Mouse (Mus musculus): ENCODE data around the gene Sac3d1.
"Not testable (repeated sequence)": the region's sequence is repeated elsewhere in the genome, so short reads cannot be mapped to it uniquely, and the experiment has no call there.

The Sac3d1 gene

DNA sequence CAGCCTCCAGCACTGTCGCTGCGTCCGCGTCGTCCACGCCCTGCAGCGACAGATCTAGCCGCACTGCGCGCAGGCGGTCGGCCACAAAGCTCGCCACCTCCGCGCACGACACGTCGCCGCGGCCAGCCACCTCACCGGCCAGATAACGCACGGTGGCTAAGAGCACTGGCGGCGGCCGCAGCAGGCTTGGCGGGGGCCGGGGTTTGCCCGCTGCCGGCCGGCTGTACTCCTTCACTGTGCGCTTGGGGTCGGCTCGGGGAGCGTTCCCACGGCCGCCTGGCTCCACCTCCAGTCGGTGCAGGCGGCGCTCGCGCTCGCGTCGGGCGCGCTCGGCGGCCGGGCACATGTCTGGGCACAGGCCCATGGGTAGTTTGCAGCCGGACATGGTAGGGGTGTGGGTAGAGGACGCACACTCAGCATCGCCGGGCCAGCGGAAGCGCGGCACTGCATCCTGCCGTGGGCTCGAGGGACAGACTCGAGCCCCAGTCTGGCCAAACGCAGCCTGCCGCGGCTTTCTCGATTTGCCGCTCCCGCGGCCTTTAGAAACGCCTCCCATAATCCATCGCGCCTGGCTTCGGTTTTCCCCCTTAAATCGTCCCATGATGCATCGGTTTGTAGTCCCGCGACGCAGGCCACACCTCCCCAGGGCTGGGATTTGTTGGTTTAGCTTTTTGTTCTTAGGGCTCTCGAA is at the start of gene Sac3d1:
Gene Sac3d1 (minus strand): TSS at position 665 of the 691 bp plus-strand sequence.
- DNase-seq (ENCODE audit: low read depth), result peak; percentile 93

DNA sequence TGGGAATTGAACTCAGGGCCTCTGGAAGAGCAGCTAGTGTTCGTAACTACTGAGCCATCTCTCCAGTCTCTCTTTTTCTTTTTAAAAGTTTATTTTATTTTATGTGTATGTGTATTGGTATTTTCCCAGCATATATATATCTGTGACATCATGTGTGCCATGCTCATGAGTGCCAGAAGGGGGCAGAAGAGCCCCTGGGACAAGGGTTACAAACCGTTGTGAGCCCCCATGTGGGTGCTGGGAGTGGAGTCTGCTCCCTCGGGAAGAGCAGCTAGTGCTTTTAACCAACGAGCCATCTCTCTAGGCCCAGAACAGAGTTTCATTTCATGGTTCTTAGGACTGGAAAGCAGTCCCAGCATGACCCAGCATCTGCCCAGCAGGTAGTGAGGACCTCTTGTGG is 48.3 kb upstream of the Sac3d1 start:
- peak; percentile 11 for DNase-seq (ENCODE audit: low read depth)

DNA sequence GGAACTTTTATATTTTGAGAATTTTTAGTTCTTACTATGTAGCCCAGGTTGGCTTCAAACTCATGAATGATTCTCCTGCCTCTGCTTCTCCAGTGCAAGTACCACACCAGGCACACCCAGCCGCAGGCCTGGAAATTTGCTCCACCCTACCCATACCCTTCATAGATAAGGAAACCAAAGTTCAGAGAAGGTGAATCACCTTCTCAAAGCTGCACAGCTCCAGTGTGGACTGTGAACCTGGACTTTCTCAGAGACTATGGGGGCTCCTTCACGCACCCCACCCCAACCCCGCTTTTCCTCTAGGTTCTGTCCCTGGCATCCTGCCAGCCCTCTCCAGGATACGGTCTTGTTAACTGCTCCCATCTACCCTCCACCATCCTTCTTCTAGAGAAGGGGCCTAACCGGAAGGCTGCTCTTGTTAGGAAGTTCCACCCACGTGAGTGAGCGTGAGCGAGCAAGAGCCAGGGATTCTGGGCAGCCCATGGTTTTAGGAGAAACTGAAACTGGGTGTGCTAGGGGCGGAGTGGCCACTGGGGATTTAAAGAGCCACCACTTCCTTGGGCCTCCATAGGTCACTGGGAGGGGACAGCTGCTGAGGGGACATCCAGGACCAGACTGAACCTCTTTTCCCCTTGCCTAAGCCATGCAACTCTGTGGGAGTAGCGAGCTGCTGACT is 45.6 kb upstream of the Sac3d1 start:
- DNase-seq (ENCODE audit: low read depth), result no peak

DNA sequence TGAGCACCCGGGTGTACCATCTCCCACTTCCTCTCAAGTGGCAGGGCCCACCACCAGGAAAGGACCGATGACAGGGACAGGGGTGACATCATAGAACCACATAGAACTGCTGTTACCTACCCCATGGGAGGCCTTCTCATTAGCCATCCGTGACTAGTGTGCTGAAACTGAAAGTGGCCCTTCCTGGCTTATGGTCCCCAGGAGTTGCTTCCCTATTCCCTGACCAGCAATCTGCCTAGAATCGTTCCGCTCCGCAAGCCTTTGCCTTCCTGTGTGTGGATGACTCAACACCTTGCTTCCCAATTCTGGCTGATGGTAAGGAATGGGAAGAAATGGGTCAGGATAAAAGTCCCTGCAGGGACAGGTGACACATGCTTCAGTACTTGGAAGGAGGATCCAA is 38.8 kb upstream of the Sac3d1 start:
- no peak for DNase-seq (ENCODE audit: low read depth)

DNA sequence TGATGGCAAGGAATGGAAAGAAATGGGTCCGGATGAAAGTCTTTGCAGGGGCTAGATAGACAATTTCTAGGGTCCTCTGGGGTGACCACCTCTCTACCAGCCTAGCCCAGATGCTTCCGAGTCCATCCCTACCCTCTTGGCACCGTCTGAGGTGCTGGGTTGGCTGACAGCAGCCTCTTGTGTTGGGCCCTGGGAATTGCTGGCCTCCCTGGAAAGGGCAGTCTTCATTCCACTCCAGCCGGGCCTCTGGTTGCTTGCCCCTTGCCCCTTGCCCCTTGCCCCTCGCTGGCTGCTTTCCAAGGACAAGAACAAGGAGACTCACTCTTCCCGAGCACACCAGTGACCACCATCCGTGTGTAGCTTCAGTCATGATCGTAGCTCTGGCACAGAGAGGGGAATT is 37.9 kb upstream of the Sac3d1 start:
- DNase-seq (ENCODE audit: low read depth), result no peak

DNA sequence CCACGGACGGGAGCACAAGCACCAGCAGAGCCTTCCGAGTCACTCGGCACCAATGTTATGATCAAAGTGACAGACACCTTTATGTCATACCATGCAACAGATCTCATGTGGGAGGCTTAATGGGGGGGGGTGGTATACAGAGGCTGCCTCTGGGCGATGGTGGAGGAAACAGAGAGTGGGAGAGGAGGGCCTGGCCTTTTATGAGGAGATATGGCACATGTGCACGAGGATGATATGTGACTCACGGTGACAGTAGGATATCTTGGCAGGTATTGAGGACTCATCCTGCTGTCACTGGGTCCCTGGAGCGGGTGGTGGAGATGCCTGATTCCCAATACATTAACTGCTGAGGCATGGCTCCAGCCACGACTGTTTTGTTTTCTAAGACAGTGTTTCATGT is 36.7 kb upstream of the Sac3d1 start:
- DNase-seq (ENCODE audit: low read depth), result no peak

DNA sequence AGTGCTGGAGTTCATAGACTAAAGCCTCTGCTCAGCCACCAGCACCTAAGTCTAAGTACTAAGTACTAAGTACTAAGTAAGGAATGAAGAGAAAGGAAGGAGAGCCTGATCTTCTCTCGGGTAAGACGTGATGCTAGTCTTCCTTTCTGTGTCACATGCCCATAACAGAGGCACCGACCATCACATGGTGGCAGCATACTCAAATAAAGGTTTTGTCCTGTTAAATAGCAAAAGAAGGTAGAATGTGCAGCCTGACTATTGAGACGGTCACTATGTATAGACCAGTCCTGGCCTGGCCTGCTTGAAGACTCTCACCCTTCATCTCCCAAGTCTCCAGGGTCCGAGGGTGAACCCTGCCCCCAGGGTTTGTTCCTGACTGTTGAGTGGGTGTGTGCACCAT is 26.4 kb upstream of the Sac3d1 start:
- no peak for DNase-seq (ENCODE audit: low read depth)

DNA sequence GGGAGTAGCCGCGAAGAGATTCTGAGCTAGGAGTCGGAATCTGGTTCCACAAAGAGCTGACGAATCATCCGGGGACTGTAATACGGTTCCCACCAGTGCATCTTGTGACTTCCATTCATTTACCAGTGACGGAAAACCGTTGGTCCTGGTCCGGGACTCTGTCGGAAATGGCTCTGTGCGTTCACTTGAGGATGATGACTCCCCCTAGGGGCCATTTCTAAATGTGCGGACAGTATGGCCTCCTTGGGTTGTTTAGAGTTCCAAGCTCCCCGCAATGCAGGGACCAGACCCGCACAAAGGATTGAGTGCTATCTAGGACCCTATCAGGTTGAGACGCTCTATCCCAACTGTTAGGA is 22.9 kb upstream of the Sac3d1 start, which contains the start of gene Arl2:
Gene Arl2 (minus strand): TSS at position 155 of the 356 bp plus-strand sequence.
- DNase-seq (ENCODE audit: low read depth), result peak; percentile 94

DNA sequence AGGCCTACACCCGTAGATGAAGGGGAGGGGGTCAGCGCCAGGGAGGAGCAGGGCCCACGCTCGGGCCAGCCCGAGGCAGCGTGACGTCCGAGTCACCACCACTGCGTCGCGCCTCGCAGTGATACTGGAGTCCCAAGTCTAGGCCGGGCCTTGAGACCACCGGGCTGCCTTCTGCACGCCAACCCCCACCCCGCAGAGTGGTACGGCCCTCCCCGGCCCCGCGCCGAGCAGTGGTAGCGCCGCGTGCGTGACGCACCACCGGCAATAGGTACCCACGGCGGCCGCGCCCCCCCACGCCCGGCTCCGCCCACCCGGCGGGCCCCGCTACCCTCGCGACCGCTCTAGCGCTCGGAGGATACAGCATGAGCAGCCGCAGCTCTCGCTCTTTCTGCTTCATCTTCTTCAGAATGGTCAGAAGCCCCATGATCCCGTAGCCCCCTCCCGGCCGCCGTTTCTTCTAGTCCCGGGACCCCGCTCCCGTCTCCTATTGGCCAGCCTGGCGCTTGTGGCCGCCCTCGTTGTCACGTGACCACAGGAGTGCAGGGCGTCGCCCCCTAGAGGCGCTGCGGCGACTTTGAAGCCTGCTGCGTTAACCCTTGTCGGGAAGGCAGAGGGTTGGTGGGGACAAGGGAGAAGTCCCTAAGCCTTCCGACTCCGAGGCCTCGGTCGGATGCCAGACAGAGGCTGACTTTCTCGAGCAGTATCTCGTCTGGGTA is 22.4 kb upstream of the Sac3d1 start, which contains the start of gene Batf2:
Gene Batf2 (plus strand): TSS at position 306 of the 716 bp plus-strand sequence.
- peak; percentile 97 for DNase-seq (ENCODE audit: low read depth)

DNA sequence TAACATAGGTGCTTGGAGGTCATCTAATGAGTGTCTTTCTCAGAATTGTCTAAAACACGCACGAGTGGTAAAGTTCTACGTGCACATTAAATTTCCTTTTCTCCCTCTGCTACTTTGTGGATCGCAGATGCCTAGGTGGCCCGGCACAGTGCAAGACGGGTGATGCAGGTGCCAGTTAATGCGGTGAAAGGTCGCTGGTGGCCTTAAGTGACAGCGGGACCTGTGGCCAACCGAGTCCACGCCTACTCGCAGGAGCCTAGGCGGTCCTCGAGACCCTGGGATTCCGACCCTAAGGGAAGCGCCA is 21.9 kb upstream of the Sac3d1 start:
- no peak for DNase-seq (ENCODE audit: low read depth)

DNA sequence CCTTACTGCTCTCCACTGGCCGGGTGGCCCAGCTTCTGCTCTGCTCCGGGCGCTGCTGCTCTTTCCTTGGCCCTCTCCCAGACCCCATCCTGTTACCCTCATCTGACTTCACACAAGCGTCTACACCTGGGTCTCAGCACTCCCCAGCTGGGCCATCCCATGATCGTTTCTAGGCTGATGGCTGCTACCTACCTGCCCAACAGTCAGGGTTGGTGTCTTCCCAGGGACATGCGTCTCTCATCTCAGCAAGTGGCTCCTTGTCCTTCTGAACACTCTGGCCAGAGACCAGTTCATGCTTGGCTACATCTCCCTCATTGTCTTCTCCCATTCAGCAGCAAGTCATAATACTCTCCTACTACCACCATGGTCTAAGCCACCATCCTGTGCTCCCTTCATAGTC is 21.3 kb upstream of the Sac3d1 start:
- DNase-seq (ENCODE audit: low read depth), result peak; percentile 30

DNA sequence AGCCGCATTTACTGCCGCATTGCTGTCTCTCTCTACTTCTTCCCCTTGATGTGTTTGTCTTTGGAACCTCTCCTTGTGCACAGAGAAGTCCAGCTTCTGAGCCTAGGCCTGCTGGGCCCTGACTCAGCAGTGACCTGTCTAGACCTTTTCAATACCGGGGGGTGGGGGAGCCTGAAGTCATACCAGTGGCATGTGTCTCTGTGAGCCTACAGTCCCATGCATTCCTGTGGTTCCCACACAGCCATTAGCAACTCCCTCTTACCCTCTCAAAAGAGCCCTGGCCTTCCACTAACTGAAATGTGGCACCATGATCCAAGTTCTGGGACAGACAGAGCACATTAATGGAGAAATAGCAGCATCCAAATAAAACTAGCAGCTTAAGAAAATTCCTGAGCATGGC is 17.9 kb upstream of the Sac3d1 start:
- no peak for DNase-seq (ENCODE audit: low read depth)

DNA sequence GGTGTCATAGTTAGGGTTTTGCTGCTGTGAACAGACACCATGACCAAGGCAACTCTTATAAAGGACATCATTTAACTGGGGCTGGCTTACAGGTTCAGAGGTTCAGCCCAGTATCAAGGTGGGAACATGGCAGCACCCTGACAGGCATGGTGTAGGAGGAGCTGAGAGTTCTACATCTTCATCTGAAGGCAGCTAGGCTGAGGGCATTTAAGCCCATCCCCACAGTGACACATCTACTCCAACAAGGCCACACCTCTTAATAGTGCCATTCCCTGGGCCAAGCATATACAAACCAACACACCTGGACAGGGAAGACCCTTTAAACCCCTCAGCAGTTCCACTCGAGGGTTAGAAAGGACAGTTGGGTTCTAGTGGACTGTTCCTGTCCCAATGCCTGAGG is 14.7 kb upstream of the Sac3d1 start:
- DNase-seq (ENCODE audit: low read depth), result not testable (repeated sequence)

DNA sequence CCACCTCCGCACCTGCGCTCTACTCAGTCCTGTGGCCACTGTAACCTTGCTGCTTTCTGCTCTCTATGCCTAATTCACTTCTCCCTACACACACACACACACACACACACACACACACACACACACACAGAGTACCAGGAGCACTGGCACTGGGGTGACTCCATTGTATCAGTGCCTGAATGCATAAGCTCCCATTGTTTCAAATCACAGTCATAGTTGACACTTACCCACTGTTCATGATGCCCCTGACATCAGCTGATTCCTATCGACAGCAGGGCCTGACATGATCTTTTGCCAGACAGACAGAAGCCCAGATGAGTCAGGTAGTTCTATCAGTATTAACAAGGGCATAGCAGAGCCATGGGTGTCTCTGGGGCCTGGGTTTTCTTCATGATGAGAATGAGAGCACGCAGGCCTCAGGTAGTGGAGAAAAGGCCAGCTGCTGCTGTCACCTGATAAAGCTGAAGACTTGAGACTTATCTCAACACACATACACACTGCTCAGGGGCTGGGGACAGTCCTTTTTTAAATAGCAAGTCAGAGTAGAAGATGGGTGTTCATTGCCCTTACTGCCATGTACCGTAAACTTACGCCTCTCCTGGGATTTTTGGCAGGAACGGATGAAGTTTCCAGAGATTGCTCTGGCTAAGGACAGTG is 13.8 kb upstream of the Sac3d1 start:
- no peak for DNase-seq (ENCODE audit: low read depth)

DNA sequence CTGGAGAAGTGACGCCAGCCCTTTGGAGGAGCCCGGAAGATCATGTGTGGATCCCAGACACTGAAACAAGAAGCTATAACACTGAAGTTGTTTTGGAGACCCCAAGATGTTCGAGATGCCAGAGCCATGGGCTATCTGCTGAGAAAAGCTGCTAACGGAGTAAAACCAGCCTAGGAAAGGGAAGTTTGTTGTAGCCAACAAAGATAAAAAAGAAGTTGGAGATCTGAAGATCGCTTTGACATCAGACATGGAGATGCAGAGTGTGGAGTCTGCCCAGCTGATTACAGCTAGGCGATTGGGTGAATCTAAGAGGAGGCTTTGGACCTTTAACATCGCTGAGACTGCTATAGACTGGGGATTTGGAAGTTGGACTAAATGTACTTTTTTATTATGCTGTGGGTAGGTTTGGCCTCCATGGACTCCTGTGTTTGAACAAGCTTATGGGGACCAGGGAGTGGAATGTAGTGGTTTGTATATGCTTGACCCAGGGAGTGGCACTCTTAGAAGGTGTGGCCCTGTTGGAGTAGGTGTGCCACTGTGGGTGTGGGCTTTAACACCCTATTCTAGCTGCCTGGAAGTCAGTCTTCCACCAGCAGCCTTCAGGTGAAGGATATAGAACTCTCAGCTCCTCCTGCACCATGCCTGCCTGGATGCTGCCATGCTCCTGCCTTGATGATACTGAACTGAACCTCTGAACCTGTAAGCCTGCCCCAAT is 12.1 kb upstream of the Sac3d1 start:
- not testable (repeated sequence) for DNase-seq (ENCODE audit: low read depth)

DNA sequence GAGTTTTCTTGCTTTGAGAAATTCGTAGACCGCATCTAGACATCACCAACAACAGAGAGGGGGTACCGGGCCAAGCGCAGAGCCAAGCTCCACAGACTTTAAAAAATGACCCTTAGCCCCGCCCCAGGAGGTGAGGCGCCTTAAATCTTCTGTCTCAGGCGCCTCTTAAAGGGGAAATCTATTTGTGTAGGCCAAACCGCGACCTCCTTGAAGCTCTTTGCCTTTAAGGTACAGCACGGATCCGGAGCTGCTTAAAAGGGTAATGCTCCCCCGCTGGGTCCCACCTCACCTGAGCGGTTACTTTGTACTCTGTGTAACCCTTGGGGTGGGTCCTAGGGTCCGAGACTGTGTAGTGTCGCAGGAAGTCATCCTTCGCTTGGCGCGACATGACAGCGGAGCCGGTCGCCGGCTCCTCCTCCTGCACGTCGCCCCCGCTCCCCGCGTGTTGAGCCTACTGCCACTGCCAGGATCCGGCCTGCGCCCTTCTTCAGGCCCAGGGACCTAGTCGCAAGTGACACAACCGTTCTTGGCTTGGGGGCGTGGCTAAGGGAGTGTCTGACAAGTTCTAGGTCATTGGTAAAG is 9.4 kb upstream of the Sac3d1 start, which contains the start of gene Snx15:
Gene Snx15 (minus strand): TSS at position 545 of the 582 bp plus-strand sequence.
- peak; percentile 98 for DNase-seq (ENCODE audit: low read depth)

DNA sequence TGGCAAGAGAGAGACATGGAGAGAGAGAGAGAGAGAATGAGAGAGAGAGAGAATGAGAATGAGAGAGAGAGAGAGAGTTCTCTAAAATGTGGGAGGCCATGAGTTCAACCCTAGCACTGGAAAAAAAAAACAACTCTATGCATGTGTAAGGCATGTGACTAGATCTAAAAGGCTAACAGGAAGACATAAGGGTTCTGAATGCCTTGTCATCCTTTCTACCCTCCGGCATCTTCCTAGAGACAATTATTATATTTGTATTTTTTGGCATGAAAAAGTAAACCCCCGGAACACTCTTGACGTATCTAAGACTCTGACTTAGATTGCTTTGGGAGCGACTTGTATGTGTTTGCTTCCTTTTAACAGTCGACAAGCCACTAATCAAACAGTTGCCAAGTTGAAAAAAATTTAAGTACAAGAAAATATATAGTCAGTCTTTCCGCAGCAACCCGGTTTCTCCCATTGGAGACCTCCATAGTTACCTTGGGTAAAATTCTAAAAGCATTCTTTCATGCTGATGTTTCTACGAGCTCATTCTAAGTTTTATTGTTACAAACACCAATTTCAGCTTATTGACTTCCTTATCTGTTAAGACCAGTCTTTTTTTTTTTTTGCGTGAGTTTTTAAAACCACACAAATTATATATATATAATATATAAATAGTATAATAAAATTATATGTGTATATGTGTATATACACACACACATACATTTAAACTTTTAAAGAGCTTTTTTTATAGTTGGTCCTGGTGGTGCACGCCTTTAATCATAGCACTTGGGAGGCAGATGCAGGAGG is 8.5 kb upstream of the Sac3d1 start:
- peak; percentile 32 for DNase-seq (ENCODE audit: low read depth)

DNA sequence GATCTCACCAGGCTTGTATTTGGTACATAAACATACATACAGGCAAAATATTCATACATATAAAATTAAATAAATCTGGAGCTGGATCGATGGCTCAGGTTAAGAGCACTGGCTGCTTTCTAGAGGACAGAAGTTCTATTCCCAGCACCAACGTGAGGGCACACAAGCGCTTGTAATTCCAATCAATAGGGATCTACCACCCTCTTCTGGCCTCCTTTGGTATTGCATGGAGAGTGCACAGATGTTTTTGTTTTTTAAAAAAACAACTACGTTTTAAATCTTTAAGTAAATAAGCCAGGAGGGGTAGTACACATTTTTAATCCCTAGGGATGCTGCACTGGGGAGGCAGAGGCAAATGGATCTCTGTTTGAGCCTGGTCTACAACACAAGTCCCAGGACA is 7.8 kb upstream of the Sac3d1 start:
- DNase-seq (ENCODE audit: low read depth), result peak; percentile 90

DNA sequence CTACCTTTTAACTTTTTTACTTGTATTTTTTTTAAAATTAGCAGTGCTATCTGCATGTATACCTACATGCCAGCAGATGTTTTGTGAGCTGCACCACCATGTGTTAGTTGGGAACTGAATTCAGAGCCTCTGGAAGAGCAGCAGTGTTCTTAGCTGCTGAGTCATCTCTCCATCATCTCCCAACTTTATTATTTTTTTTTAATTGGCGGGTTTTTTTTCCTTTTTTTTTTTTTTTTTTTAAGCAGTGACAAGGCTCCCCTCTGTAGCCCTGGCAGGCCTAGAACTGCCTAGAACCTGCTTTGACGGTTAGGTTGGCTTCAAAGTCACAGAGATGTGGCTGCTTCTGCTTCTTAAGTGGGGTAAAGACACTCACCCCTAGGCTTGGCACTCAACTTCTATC is 6.4 kb upstream of the Sac3d1 start:
- no peak for DNase-seq (ENCODE audit: low read depth)

DNA sequence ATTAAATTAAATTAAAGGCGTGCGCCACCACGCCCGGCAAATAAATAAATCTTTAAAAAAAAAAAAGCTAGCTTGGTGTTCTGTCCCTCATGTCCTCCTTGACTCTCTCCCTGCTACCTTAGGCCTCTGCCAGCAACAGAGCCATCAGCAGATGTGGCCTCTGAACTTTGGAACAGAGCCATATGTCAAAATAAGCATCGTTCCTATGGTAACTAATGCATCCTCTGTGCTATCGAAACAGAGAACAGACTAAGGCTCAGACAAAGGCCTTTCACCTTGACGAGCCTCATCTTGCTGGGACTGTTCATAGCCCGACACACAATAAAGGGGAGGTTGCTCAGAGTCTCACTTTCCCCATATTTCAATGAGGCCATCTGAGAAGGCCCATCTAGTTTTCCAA is 4.9 kb upstream of the Sac3d1 start:
- no peak for DNase-seq (ENCODE audit: low read depth)

DNA sequence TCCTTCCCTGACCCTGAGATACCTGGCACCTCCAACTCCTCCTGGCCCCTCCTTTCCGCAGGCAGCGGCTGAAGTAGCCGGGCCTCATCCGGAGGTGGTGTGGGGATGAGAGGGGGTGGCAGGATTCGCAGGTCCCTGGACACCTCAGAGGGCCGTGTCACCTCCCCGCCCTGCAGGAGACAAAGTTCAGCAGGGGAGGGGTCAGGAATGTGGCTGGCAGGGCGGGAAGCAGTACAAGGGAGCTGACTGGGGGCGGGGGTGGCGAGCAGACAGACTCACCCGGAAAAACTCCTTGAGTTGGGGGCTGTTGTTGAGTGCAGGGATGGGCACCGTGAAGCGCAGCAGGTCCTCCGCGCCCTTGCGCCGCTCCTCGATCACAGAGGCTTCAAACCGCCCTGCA is 3.3 kb upstream of the Sac3d1 start:
- no peak for DNase-seq (ENCODE audit: low read depth)
